Comparison of ENCODE assay signal across 8 mouse cellular contexts in the genomic region with DNA sequence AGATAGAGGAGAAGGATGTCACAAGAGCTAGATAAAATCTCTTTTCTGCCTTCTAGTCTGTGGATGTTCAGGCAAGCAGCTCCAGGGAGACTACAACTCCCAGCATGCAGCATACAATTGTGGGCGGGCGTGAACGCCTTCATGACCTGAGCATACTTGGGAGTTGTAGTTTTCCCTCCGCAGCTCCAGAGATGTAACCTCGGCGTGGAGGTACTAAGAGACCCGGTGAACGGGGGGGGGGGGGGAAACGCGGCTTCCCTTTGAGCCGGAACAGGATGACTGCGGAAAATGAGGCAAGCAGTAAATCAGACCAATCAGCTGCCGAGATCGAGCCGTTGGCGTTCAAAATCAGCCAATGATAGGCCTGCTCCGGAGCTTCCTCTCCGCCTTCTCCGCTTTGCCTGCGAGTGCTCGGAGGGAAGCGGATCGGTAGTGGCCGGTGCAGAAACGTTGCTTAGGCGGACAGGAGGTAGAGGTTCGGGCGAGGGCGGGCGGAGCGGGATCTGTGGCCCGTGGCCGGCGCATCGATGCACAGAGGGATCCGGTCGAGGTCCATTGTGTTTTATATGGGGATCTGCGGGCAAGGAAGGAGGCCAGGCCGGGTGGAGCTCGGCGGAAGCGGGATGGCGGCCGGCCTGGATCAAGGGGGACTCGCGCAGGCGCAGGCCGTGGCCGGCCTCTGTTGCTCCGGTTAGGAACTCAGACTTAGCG. TPM values are rescaled to one million over a fixed set of nuclear protein-coding genes. Genes with fewer than 3 reads are reported as not detected.
A peak's percentile ranks its signal among the peaks of the same experiment; 100 is the strongest.
DNase-seq lines count a peak whose midpoint lies in the region; ATAC-seq lines count a peak whose summit lies in the region.

A gene (plus strand): TSS at position 237 of the 711 bp plus-strand sequence.

- intact Hi-C loops in gastrocnemius, postnatal 14 days (cut with DNase I; ENCODE audit: low total_unique reads): no loop called here
- intact Hi-C loops in left cerebral cortex, postnatal 10 days (cut with DNase I): loop anchor here (5.0 to 10.0 kb wide), 2 partner anchors 125 to 187 kb away; no protein-coding TSS in a partner anchor

- ATAC-seq in inflammation-experienced regulatory T-cells, adult 6 months: peak; percentile 93
- ATAC-seq in megakaryocyte-erythroid progenitor cell, adult 5-6 weeks (replicated peaks; ENCODE audit: low FRiP score, low TSS enrichment, poor library complexity, severe bottlenecking): peak; percentile 92

- DNase-seq in adrenal gland, adult (ENCODE audit: inconsistent age in 2 of 2, low spot score in 1 of 2): peak; percentile 94 to 98
- DNase-seq in embryo, embryonic 10.5 days (ENCODE audit: low spot score): peak; percentile 97
- DNase-seq in gastrocnemius, postnatal 14 days: peak; percentile 92
- peak; percentile 93 for DNase-seq in left cerebral cortex, postnatal 10 days (ENCODE audit: extremely low spot score in 1 of 2, low spot score in 2 of 2)
- peak; percentile 91 for DNase-seq in right cerebral cortex, postnatal 25 days
- peak; percentile 86 to 89 for DNase-seq in urinary bladder, postnatal 4 days (ENCODE audit: low spot score in 2 of 2)

RNA-seq across cellular contexts. Expression of the gene that starts here (rescaled TPM):
- 10 to 100 TPM; 31.4 to 32.3 TPM for total RNA-seq in gastrocnemius, postnatal 14 days (2021)
- 100 to 1,000 TPM; 179 to 242 (median 181) TPM for polyA plus RNA-seq in inflammation-experienced regulatory T-cells, adult 6 months (2017; shearing (Covaris generic))
- 10 to 100 TPM; 56.1 to 57.0 TPM for total RNA-seq in left cerebral cortex, postnatal 10 days (2021)
- 89.9 and 103 TPM in 2 replicates for total RNA-seq in megakaryocyte-erythroid progenitor cell, adult 5-6 weeks (2014; fragmentation: Nextera tagmentation)
- 75.5 and 83.8 TPM in 2 replicates for total RNA-seq in megakaryocyte-erythroid progenitor cell, adult 5-6 weeks (2017)

Comparison
In these comparisons a context has a peak if more than half of its experiments do, and no peak if none do; other contexts are left out.
1. Peak in every context shown above with its lines: DNase-seq and ATAC-seq.